Mouse (Mus musculus) liver, adult 2 months (tissue): Measurements from ENCODE around the gene Cabp4.

Source experiments
- CTCF ChIP-seq: fragments of 200-500 bp; IDR thresholded peaks from 2 replicates; pipeline ENCODE4 v1.5.1; 2011; ENCODE audit warnings: low read depth, low read length, control low read depth
- POLR2A ChIP-seq: fragments of 200-500 bp; IDR thresholded peaks from 2 replicates; pipeline ENCODE4 v1.6.1; 2011; ENCODE audit warnings: low read length, control low read depth; ENCODE audit not compliant: insufficient read depth; ENCODE audit errors: extremely low read depth

DNA sequence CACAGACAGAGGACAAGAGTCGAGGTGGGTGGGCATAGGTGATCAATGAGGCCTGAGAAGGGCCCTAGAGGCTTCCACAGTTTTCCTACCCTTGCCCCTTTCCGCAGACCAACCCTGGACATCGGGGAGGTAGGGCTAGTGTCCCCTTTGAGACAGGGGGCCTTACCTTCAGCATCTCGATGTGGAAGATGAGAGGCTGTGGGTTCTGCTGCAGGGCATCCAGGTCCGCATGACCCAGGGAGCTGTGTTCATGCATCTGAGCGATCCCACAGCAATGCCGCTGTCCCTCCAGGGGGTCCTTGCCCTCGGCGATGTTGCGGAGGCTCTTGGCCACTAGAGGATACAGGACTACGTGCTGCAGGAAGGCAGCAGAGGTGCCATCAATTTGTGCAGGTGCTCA, 28.0 kb downstream of the Cabp4 start:
- no peak for TF ChIP-seq POLR2A
- TF ChIP-seq CTCF: no peak
